Mouse (Mus musculus) cerebellum, adult 9-11 months (tissue): Measurements from ENCODE around the gene Olfr77.

ENCODE experiments used
- DNase-seq: peaks from one replicate; pipeline ENCODE4 v3.0.0; 2022

Olfr77 gene

GRCm38 (mm10) chr9:19916565-19916964 lies at the start of gene Olfr77:
TSS of gene Olfr77 (plus strand) at chr9:19916865.
- DNase-seq: no peak

GRCm38 (mm10) chr9:19887904-19888303 lies 28.8 kb upstream of the Olfr77 start, which contains the start of gene Olfr862:
TSS of gene Olfr862 (minus strand) at chr9:19888004.
- DNase-seq: no peak

GRCm38 (mm10) chr9:19911170-19911569 lies 5.5 kb upstream of the Olfr77 start:
- no peak for DNase-seq
